Mouse (Mus musculus) forebrain, postnatal 0 days (tissue): ENCODE results near the gene Pycr1. TPM values are rescaled to one million over a fixed set of nuclear protein-coding genes. Genes with fewer than 3 reads are reported as not detected.

Experiments
- ATAC-seq: fragments of 200-750 bp; cut with Nextera tagmentation; 2 replicates; pipeline ENCODE4 v1.8.0; 2017; ENCODE audit warnings: mild to moderate bottlenecking, moderate library complexity
- DNase-seq: peaks from one replicate; pipeline ENCODE4 v3.0.0-alpha.2; 2015
- H3K27ac ChIP-seq: fragments of 300-500 bp; sonication (generic); 2 replicates; pipeline ENCODE4 v1.5.1; 2014; ENCODE audit warnings: low read depth, mild to moderate bottlenecking, antibody characterized with exemption, low read length, moderate library complexity, mixed read lengths
- H3K27me3 ChIP-seq: fragments of 300-500 bp; sonication (generic); 2 replicates; pipeline ENCODE4 v1.6.1; 2014; ENCODE audit warnings: mild to moderate bottlenecking, low read length, mixed read lengths; ENCODE audit not compliant: insufficient read depth
- H3K36me3 ChIP-seq: fragments of 300-500 bp; sonication (generic); 2 replicates; pipeline ENCODE4 v1.6.1; 2014; ENCODE audit warnings: mild to moderate bottlenecking, moderate library complexity; ENCODE audit not compliant: insufficient read depth
- H3K4me1 ChIP-seq: fragments of 300-500 bp; sonication (generic); 2 replicates; pipeline ENCODE4 v1.6.1; 2014; ENCODE audit warnings: antibody characterized with exemption; ENCODE audit not compliant: insufficient read depth
- H3K4me2 ChIP-seq: fragments of 300-500 bp; sonication (generic); 2 replicates; pipeline ENCODE4 v1.6.1; 2014; ENCODE audit warnings: low read depth, mild to moderate bottlenecking, moderate library complexity
- H3K4me3 ChIP-seq: fragments of 300-500 bp; sonication (generic); 2 replicates; pipeline ENCODE4 v1.5.1; 2014; ENCODE audit warnings: low read depth, low read length, mixed read lengths
- H3K9ac ChIP-seq: fragments of 300-500 bp; sonication (generic); 2 replicates; pipeline ENCODE4 v1.6.1; 2014; ENCODE audit warnings: mild to moderate bottlenecking
- H3K9me3 ChIP-seq: fragments of 300-500 bp; sonication (generic); 2 replicates; pipeline ENCODE4 v1.6.1; 2016; ENCODE audit warnings: low read length
- CTCF ChIP-seq: sonication (generic); IDR thresholded peaks from 2 replicates; pipeline ENCODE4 v1.5.1; 2016; ENCODE audit warnings: antibody characterized with exemption, control low read depth, low read depth
- WGBS: fragments of 180-500 bp; shearing (Covaris S2); extraction: QIAGEN DNeasy Blood & Tissue Kit; methylation state at CpG from one replicate; pipeline ENCODE4 v1.1.7; 2014; 5-methylcytosine and 5-hydroxymethylcytosine counted together
- polyA plus RNA-seq: library from polyadenylated mRNA; unstranded; fragments of >200 nt; fragmentation: Nextera tagmentation; extraction: Ambion mirVana; gene quantifications from 2 replicates; pipeline ENCODE4 v1.2.1, GENCODE M21; 2015
- total RNA-seq: library from RNA; depleted of rRNA; stranded (reverse); fragments of >200 nt; gene quantifications from 2 replicates; pipeline ENCODE4 v1.2.3, GENCODE M21; 2014

Gene Pycr1
- total and polyA plus RNA-seq, 2 experiments from 2014 or later = 13.8 to 19.5 TPM

DNA sequence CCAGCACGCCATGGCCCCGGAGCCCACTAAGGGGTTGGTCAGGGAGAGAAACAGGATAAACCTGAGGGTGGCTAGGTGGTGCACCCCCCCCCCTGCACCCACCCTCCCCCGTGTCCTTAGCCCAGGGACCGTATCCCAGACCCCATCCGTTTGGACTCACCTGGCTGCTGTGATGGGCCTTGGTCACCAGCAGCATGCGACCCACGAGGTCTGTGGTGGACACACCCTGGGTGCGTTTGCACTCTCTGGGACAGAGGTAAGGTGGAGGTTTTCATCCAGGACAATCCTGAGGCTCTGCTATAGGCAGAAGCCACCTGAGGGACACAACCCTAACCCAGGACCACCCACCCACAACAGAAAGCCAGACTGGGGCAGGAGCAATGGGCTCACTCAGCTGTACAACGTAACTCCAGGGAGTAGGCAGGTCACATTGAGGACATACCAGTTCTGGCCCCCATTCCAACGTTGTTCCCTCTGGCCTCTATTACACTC is 30.0 kb downstream of the Pycr1 start:
- peaks cover 60% of the 10 kb centered on the region for H3K36me3 ChIP-seq
- no peak for DNase-seq
- no peak for TF ChIP-seq CTCF
- H3K9me3 ChIP-seq = no peaks in the 10 kb centered on the region
- H3K9ac ChIP-seq = no peak overlapping the region
- no peak overlapping the region for H3K27ac ChIP-seq
- H3K27me3 ChIP-seq = no peaks in the 10 kb centered on the region
- no peak overlapping the region for H3K4me2 ChIP-seq
- no peak for ATAC-seq
- no peak overlapping the region for H3K4me3 ChIP-seq
- peaks cover 9% of the 10 kb centered on the region for H3K4me1 ChIP-seq
- WGBS = 90% methylated on average over 10 of the region's 10 CpGs

DNA sequence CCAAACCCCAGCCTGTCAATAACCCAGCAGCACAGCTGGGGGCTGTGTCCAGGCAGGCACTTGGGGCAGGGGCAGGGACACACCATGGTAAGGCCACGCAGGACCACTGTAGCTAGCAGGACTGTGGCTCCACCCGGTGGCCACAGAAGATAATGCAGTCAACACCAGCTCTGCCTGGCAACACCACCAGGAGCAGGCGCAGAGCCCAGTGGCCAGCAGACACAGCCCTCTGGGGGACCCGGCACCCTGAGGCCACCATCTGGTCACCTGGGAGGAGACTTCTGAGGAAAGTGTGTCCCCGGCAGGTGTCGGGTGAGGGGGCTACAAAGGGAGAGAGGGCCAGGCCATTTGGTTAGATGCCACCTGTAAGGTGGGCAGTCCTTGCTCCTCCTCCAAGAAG is 30.8 kb downstream of the Pycr1 start:
- Histone ChIP-seq H3K9me3 (no peaks in the 10 kb centered on the region), H3K27ac (no peak overlapping the region), H3K27me3 (no peaks in the 10 kb centered on the region), H3K36me3 (peaks cover 57% of the 10 kb centered on the region), H3K9ac (no peak overlapping the region), H3K4me2 (no peak overlapping the region), H3K4me3 (no peak overlapping the region), H3K4me1 (peaks cover 9% of the 10 kb centered on the region)
- 41% methylated on average over 6 of the region's 6 CpGs for WGBS
- TF ChIP-seq CTCF = peak; percentile 88
- ATAC-seq = peak; percentile 23; the same call in 1 of the 2 replicates
- DNase-seq = peak; percentile 64

DNA sequence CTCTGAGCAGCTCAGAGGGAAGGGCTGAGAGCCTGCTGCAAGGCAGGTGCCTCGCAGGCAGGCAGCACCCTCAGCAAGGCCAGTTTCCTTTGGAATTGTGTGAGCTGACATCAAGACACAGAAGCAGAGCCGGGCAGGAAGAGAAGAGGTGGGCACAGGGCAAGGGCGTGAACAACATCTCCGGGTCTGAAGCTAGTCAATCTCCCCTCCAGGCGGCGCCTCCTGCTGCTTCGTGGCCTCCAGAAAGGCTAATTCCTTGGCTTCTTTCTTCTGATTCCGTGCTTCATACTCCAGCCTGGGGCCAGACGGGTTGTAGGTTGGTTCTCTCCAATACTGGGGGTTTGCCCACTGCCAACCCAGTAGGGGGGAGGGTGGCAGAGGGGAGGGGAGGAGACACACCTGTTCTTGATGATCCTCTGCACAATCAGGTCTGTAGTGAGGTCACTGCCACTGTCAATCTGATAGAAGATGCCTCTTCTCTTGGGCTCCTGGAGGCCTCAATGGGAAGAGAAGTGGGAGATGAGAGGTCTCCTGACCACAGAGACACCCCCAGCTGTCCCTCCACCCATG is 33.0 kb downstream of the Pycr1 start:
- H3K4me1 ChIP-seq = no peaks in the 10 kb centered on the region
- no peak overlapping the region for H3K9ac ChIP-seq
- H3K9me3 ChIP-seq = no peaks in the 10 kb centered on the region
- H3K4me2 ChIP-seq = no peak overlapping the region
- H3K27ac ChIP-seq = no peak overlapping the region
- ATAC-seq (no peak), DNase-seq (no peak)
- 88% methylated on average over 9 of the region's 9 CpGs for WGBS
- no peaks in the 10 kb centered on the region for H3K27me3 ChIP-seq
- H3K36me3 ChIP-seq = peaks cover 72% of the 10 kb centered on the region
- TF ChIP-seq CTCF = no peak
- H3K4me3 ChIP-seq = no peak overlapping the region

DNA sequence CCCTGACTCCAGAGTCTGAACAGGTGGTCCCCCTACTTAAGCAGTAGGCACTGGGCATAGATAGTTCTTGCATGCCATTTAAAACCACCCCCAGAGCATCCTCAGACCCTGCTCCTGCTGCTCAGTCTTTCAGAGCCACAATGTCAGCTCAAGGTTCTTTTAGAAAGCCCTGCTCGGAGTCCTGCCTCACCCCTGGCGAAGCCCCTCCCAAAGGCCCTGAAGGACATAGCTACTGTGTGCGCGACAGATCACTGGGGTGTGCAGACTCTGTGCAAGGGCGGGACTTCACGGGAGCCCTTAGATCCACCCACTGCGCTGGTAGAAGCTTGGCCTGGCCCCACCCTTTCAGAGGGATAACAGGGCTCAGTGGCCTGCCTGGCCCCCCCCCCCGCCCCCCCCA is 34.3 kb downstream of the Pycr1 start:
- no peak overlapping the region for H3K9ac ChIP-seq
- no peak overlapping the region for H3K27ac ChIP-seq
- no peaks in the 10 kb centered on the region for H3K4me1 ChIP-seq
- WGBS = 37% methylated on average over 8 of the region's 8 CpGs
- ATAC-seq (no peak), DNase-seq (no peak)
- no peak overlapping the region for H3K4me3 ChIP-seq
- H3K36me3 ChIP-seq = peaks cover 74% of the 10 kb centered on the region
- no peaks in the 10 kb centered on the region for H3K9me3 ChIP-seq
- H3K27me3 ChIP-seq = no peaks in the 10 kb centered on the region
- no peak overlapping the region for H3K4me2 ChIP-seq
- no peak for TF ChIP-seq CTCF

DNA sequence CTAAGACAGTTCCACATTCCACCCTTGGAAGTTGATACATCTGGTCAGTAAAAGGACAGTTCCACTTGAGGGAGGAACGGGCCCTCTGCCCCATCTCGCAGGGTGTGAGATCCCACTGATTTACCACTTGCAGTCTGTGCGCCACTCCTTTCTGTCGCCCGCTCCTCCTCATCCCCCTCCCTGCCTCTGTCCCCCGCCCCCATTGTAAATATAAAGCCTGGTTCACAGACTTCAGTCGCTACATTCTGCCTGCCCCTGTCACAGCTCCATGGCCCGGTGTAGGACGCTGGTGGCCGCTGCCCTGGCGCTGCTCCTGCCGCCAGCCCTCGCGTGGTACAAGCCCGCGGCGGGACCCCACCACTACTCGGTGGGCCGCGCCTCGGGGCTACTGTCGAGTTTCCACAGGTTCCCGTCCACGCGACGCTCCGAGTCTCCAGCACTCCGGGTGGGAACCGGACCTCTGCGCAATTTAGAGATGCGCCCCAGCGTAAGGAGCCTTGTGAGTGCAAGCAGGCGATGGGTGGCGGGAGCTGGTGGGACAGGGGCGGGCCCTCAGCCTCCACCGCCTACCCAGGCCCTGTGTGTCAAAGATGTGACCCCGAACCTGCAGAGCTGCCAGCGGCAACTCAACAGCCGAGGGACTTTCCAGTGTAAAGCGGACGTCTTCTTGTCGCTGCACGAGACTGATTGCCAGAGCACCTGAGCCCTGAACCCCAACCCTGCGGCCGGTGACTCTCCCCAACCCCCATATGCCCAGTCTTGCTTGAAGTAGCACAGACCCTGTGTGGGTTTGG is 35.1 kb downstream of the Pycr1 start, which contains the start of gene Npb:
TSS of gene Npb (plus strand) at position 237 of the 794 bp plus-strand sequence.
- Histone ChIP-seq H3K4me1 (no peaks in the 10 kb centered on the region), H3K4me3 (no peak within 1 kb of the TSS), H3K4me2 (peak within 1 kb of the TSS; percentile 31), H3K9me3 (no peaks in the 10 kb centered on the region), H3K27me3 (no peaks in the 10 kb centered on the region), H3K36me3 (peaks cover 69% of the 10 kb centered on the region), H3K9ac (peak within 1 kb of the TSS; percentile 26; the same call in 1 of the 2 replicates), H3K27ac (no peak within 1 kb of the TSS)
- DNase-seq = no peak
- WGBS = 8% methylated on average over 45 of the region's 45 CpGs
- ATAC-seq = no peak
- no peak for TF ChIP-seq CTCF

DNA sequence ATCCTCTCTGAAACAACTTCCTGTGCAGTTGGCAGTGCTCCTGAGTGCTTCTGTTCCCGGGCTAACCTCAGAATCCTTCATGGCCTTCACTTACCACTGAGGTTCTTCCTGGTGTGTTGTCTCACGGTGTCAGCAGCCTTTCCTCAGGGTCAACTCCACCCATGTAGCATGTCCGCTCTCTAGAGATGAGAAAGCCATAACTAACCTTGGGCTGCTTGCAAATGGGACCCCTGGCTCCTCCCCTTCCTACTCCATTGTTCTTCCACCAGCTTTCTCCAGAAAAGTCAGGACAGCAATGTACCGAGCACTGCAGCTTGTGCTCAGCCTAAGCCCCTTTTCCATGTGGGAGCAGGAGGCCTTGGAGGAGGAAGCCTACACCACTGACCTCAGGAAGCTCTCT is 36.8 kb downstream of the Pycr1 start:
- H3K4me3 ChIP-seq = no peak overlapping the region
- H3K4me2 ChIP-seq = no peak overlapping the region
- ATAC-seq (no peak), DNase-seq (no peak)
- no peaks in the 10 kb centered on the region for H3K9me3 ChIP-seq
- H3K36me3 ChIP-seq = peaks cover 68% of the 10 kb centered on the region
- no peak overlapping the region for H3K27ac ChIP-seq
- H3K9ac ChIP-seq = no peak overlapping the region
- no peaks in the 10 kb centered on the region for H3K27me3 ChIP-seq
- 76% methylated on average over 4 of the region's 4 CpGs for WGBS
- TF ChIP-seq CTCF = no peak
- no peaks in the 10 kb centered on the region for H3K4me1 ChIP-seq

DNA sequence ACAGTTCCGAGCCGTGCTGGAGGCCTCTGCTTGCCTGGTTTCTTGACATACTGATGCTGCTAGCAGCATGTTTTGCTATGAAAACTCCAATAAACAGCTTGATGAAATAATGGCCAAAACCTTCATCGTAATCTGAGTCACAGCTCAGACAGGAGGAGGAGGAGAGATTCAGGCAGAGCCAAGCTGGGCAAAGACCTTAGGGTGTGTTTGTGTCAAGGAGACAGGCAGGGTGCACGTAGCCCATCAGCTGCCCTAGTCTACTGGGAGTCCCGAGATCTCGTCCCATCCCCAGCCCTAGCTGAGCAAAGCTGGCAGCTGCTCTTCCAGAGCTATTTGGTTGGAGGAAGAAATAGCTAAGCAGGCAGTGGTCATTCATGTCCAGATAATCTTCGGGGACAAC is 37.9 kb downstream of the Pycr1 start:
- H3K27ac ChIP-seq = no peak overlapping the region
- no peaks in the 10 kb centered on the region for H3K9me3 ChIP-seq
- ATAC-seq (no peak), DNase-seq (no peak)
- H3K36me3 ChIP-seq = peaks cover 65% of the 10 kb centered on the region
- no peaks in the 10 kb centered on the region for H3K4me1 ChIP-seq
- H3K9ac ChIP-seq = no peak overlapping the region
- 86% methylated on average over 7 of the region's 7 CpGs for WGBS
- no peak for TF ChIP-seq CTCF
- H3K27me3 ChIP-seq = no peaks in the 10 kb centered on the region
- H3K4me3 ChIP-seq = no peak overlapping the region
- no peak overlapping the region for H3K4me2 ChIP-seq
